Mouse (Mus musculus): Measurements from ENCODE around the gene Fam151a.
"Not testable (repeated sequence)": the region's sequence is repeated elsewhere in the genome, so short reads cannot be mapped to it uniquely, and the experiment has no call there.

The Fam151a gene

DNA sequence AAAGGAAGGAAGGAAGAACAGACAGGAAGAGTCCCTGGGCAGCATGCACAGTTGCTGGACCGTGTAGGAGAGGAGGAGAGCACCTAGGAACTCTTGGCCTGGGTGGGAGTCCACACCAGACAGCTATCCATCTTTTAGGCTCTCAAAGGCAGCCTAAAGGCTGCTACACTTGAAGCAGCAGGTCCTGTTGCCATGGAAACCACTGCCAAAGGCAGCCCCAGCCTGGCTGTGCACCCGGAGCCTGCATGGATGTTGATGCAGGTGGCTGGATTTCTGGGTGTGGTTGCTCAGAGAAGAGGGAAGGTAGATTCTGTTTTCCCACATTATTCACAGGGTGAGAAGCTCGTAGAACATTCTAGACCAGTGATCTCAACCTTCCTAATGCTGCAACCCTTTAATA, 43.3 kb downstream of the Fam151a start:
- no peak for DNase-seq (ENCODE audit: low read depth)

DNA sequence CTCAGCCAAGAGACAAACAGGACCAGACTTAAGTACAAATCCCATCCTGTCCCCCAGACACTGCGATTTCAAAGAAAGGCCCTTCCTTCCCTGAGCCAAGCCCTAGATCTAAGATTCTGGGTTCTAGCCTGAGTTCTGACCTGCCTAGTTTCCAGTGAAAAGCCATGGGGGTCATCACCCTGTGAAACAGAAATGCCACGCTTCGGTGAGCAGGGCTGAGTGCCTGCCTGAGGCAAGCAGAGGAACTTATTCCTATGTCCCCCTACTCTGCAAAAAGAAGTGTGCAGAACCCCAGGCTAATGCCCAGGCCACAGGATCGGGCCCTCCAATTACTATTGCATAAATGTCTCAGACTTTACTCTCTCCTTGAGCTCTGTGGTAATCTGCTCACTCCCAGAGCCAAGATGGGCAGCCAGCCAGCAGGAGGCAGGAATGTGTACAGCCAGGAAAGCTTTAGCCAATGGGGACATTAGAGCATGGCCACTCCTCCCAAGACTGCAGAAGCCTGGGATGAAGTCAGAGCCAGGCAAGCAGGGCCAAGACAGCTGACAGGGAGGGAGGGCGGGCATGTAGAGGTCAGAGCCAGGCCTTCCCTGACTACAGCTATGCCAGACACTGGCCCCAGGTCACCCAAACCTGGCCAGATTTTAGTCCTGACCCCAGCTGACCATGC, 44.6 kb downstream of the Fam151a start:
- DNase-seq (ENCODE audit: low read depth) = peak; percentile 98

GRCm38 (mm10) chr4:106780045-106780444, 46.4 kb downstream of the Fam151a start:
- DNase-seq (ENCODE audit: low read depth) = peak; percentile 89

DNA sequence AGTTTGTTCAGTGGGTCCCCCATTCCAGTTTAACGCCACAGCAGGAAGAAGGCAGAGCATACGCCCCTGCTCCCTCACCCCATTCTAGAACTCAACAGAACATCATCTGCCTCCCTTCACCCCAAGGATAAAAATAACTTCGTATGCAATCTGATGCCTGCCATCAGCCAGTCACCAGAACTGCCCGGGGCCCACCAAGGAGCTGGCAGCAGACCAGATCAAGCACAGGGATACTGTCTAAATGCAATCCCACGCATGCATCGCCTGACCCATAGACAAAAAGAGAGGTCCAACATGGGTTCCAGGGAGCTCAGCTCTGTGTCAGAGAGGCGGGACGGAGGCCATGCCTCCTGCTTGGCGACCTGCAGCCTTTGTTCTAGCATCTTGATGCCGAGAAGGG, 49.4 kb downstream of the Fam151a start:
- DNase-seq (ENCODE audit: low read depth) = no peak

- no peak for DNase-seq (ENCODE audit: low read depth)
Observed at GRCm38 (mm10) chr4:106784806-106785205, 51.1 kb downstream of the Fam151a start.

GRCm38 (mm10) chr4:106785345-106785744, 51.7 kb downstream of the Fam151a start:
- DNase-seq (ENCODE audit: low read depth) = no peak

- DNase-seq (ENCODE audit: low read depth) = no peak
Observed at GRCm38 (mm10) chr4:106785753-106786540, 52.3 kb downstream of the Fam151a start.

DNA sequence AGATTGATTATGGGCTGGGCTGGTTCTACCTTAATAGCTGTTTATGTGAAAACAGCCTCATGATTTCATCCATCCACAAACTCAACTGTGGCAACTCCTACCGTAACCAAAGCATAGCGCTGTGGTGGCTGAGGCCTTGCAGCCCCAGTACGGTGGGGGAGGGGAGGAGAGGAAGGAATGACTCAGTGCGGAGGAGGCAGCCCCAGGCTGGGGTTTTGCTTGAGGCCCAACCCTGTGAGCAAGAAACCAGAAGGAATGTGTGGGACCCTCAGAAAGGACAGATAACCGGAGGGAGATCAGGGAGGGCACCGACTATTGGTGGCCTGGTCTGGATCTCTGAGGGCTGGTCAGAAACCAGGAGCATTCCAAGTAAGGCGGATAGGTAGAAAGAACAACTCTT, 54.1 kb downstream of the Fam151a start:
- DNase-seq (ENCODE audit: low read depth) = peak; percentile 58

DNA sequence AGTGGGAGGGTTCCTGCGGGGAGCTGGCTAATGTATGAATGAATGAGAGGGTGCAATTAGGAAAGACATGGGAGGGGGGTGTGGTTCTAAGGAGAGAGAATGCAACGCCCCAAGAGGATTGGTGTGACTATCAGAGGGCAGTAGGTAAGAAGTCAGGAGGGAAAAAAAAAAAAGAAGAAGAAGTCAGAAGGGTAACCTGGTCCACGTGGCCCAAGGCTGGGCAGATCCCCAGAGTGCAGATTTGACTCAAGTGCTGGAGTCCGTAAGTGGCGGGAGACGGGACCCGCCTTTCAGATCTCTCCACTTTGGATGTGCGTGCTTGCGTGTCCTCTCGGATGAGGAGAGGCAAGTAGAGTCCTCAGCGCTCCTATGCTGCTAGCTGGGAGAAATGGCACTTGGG, 54.9 kb downstream of the Fam151a start:
- no peak for DNase-seq (ENCODE audit: low read depth)

DNA sequence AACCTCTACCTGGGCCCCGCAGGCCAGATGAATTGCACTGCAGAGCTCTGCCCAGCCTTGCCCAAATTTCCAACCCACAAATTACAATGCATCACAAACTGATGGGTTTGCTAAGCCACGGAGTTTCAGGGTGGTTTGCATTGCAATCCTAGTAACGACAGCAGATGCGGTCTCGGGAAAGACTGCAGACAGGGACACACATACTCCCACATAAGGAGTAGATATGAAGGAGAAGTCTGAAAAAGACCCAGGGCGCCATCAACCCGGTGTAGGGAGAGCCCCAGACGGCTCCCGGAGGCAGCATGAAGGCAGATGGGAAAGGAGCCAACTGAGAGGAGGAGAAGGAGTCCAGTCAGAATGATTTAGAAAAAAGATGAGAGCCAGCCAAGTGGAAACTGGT, 56.0 kb downstream of the Fam151a start:
- no peak for DNase-seq (ENCODE audit: low read depth)

DNA sequence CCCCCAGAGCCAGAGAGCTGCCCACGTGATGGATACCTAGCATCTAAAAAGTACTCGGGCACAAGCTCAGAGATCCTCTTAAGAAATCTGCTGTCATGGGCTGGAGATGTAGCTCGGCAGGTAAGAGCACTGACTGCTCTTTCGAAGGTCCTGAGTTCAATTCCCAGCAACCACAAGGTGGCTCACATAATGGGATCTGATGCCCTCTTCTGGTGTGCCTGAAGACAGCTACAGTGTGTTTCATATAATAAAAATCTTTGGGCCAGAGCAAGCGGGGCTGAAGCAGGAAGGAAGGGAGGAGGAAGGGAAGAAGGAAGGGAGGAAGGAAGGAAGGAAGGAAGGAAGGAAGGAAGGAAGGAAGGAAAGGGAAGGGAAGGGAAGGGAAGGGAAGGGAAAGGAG, 56.5 kb downstream of the Fam151a start:
- DNase-seq (ENCODE audit: low read depth) = not testable (repeated sequence)

DNA sequence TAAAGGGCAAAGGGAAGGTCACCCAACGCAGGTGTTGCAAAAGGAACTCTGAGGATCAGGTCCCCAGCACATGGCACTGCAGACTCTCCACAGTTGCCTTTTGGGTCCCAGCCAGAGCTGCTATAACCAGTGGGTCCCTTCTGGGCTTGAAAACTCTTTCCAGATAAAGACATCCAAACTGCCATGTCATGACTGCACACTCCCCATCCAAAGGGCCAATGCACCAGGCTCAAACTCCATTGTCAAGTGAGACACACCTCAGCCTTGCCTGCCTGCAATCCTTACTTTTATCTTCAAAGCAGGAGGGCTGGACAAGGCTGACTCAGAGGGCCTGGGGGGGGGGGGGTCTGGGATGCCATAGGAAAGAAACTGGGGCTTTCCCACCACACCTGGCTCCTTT, 57.2 kb downstream of the Fam151a start:
- DNase-seq (ENCODE audit: low read depth) = no peak

DNA sequence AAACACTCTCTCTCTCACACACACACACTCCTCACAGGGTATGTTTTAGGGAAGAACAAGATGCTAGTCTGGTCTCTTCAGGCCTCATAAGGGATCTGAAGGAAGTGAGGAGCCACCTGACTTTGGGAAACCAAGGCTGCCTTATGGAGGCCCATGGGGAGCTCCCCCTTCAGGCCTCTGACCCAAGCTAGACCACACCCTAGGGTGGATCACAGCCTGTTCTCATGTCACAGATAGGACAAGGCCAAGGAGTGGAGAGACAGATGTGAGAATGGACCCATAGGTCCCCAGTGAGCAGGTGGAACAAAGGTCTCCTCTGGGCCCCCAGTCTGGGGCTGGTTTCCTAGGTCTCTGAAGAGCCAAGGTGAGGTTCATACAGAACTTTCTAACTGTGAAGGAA, 58.6 kb downstream of the Fam151a start:
- no peak for DNase-seq (ENCODE audit: low read depth)

GRCm38 (mm10) chr4:106793826-106794225, 60.1 kb downstream of the Fam151a start:
- DNase-seq (ENCODE audit: low read depth) = not testable (repeated sequence)

DNA sequence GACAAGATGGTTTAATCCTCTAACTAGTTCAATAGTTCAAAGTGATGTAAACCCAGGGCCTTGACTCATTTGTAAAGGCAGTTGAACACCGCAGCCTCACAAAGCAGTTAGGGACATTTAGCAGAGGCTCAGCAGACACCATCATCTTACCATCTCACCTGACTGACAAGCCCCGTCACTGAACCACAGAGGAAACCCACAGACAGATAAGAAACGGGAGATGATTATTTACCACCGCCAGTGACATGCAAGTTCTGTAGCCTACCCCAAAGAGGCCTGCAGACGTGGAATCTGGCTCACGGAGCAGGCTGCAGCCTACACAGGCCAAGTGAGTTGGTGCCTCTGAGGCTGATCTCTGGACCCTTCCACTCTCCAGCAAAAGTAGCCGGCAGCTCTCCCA, 60.6 kb downstream of the Fam151a start:
- no peak for DNase-seq (ENCODE audit: low read depth)

GRCm38 (mm10) chr4:106795289-106795688, 61.6 kb downstream of the Fam151a start:
- no peak for DNase-seq (ENCODE audit: low read depth)
